Comparison of ENCODE assay signal across 18 mouse cellular contexts in the genomic region with DNA sequence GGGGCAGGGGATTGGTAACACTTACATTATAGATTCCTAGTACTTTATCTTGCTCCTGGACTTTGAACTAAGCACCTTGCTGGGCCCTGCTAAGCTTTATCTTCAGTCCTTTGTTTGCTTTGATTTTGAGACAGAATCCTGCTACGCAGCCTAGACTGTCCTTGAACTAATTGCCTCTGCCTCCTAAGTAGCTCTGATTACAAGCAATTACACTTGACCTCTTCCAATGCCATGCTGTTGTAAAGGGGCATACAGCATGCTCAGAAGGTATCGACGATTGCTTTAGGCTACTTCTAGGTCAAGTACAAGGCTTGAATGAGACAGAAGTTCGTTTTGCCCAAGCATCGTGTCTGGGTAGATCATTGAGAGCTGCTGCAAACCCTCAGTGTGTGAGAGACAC. TPM values are rescaled to one million over a fixed set of nuclear protein-coding genes. Genes with fewer than 3 reads are reported as not detected.
DNase-seq lines count a peak whose midpoint lies in the region; ATAC-seq and TF ChIP-seq lines count a peak whose summit lies in the region.
"Had no signal": no experiment of that assay in that cellular context is flagged by ENCODE, and none has a peak within 500 bp of the region (broad histone marks: within the 10 kb centered on the region; RNA-seq: fewer than 3 reads in every experiment).

No protein-coding gene starts in this region.

- peak overlapping the region; percentile 38; the same call in 1 of the 2 replicates for H3K27ac ChIP-seq in lung, postnatal 0 days (ENCODE audit: low read length)
- H3K27ac ChIP-seq in intestine, embryonic 16.5 days (ENCODE audit: low read length) = peak overlapping the region; percentile 89
- H3K27ac ChIP-seq in neural tube, embryonic 15.5 days (replicated peaks) = no peak overlapping the region
- no peak overlapping the region for H3K27ac ChIP-seq in midbrain, embryonic 14.5 days (replicated peaks; ENCODE audit: low read depth, low read length)
- H3K27ac ChIP-seq: embryonic facial prominence, embryonic 13.5 days; hindbrain, embryonic 12.5 days; limb, embryonic 15.5 days; midbrain, embryonic 15.5 days had no signal

- H3K9me3 ChIP-seq in lung, postnatal 0 days (ENCODE audit: low read length) = no peaks in the 10 kb centered on the region
- no peaks in the 10 kb centered on the region for H3K9me3 ChIP-seq in intestine, embryonic 16.5 days (ENCODE audit: control insufficient read depth, low read length)
- H3K9me3 ChIP-seq in neural tube, embryonic 15.5 days (replicated peaks) = no peaks in the 10 kb centered on the region
- H3K9me3 ChIP-seq in midbrain, embryonic 14.5 days (ENCODE audit: control insufficient read depth, low read length) = no peaks in the 10 kb centered on the region
- H3K9me3 ChIP-seq: embryonic facial prominence, embryonic 13.5 days; heart, embryonic 12.5 days; hindbrain, embryonic 12.5 days; limb, embryonic 15.5 days; megakaryocyte, embryonic 14.5 days; midbrain, embryonic 15.5 days had no signal

- no peak overlapping the region for H3K4me2 ChIP-seq in lung, postnatal 0 days (replicated peaks; ENCODE audit: low read depth, low read length)
- no peak overlapping the region for H3K4me2 ChIP-seq in intestine, embryonic 16.5 days (ENCODE audit: low read depth, low read length)
- H3K4me2 ChIP-seq in neural tube, embryonic 15.5 days = no peak overlapping the region
- H3K4me2 ChIP-seq in midbrain, embryonic 14.5 days (ENCODE audit: low read length) = no peak overlapping the region
- H3K4me2 ChIP-seq: embryonic facial prominence, embryonic 13.5 days; heart, embryonic 12.5 days; hindbrain, embryonic 12.5 days; limb, embryonic 15.5 days; midbrain, embryonic 15.5 days had no signal

- H3K27me3 ChIP-seq in lung, postnatal 0 days (replicated peaks; ENCODE audit: insufficient read depth, low read length) = no peaks in the 10 kb centered on the region
- no peaks in the 10 kb centered on the region for H3K27me3 ChIP-seq in intestine, embryonic 16.5 days (replicated peaks; ENCODE audit: control insufficient read depth, insufficient read depth, low read length)
- H3K27me3 ChIP-seq in neural tube, embryonic 15.5 days (replicated peaks) = no peaks in the 10 kb centered on the region
- H3K27me3 ChIP-seq in midbrain, embryonic 14.5 days (ENCODE audit: control insufficient read depth, insufficient read depth, low read length) = no peaks in the 10 kb centered on the region
- H3K27me3 ChIP-seq: embryonic facial prominence, embryonic 13.5 days; heart, embryonic 12.5 days; hindbrain, embryonic 12.5 days; limb, embryonic 15.5 days; midbrain, embryonic 15.5 days had no signal

- H3K36me3 ChIP-seq in lung, postnatal 0 days (ENCODE audit: insufficient read depth, low read length) = no peaks in the 10 kb centered on the region
- no peaks in the 10 kb centered on the region for H3K36me3 ChIP-seq in intestine, embryonic 16.5 days (ENCODE audit: control insufficient read depth, insufficient read depth, low read length)
- H3K36me3 ChIP-seq in neural tube, embryonic 15.5 days = no peaks in the 10 kb centered on the region
- H3K36me3 ChIP-seq in midbrain, embryonic 14.5 days (ENCODE audit: control insufficient read depth, insufficient read depth, low read length) = no peaks in the 10 kb centered on the region
- H3K36me3 ChIP-seq: embryonic facial prominence, embryonic 13.5 days; heart, embryonic 12.5 days; hindbrain, embryonic 12.5 days; limb, embryonic 15.5 days; midbrain, embryonic 15.5 days had no signal

- H3K9ac ChIP-seq in lung, postnatal 0 days (replicated peaks; ENCODE audit: low read depth) = no peak overlapping the region
- H3K9ac ChIP-seq in intestine, embryonic 16.5 days (ENCODE audit: low read depth, low read length) = no peak overlapping the region
- H3K9ac ChIP-seq in neural tube, embryonic 15.5 days (replicated peaks) = no peak overlapping the region
- H3K9ac ChIP-seq in midbrain, embryonic 14.5 days (replicated peaks; ENCODE audit: low read length) = no peak overlapping the region
- H3K9ac ChIP-seq: embryonic facial prominence, embryonic 13.5 days; heart, embryonic 12.5 days; hindbrain, embryonic 12.5 days; limb, embryonic 15.5 days; liver, postnatal 0 days; midbrain, embryonic 15.5 days had no signal

- ATAC-seq in lung, postnatal 0 days = no peak
- peak; percentile 64 for ATAC-seq in intestine, embryonic 16.5 days
- ATAC-seq in neural tube, embryonic 15.5 days (ENCODE audit: low FRiP score) = no peak
- no peak for ATAC-seq in midbrain, embryonic 14.5 days (ENCODE audit: low FRiP score, low TSS enrichment)
- ATAC-seq: forebrain, embryonic 14.5 days; liver, postnatal 0 days; midbrain, embryonic 15.5 days had no signal

- no peak for TF ChIP-seq EP300 in lung, postnatal 0 days (IDR thresholded peaks at IDR 0.05)

- 51% methylated on average over 5 of the region's 5 CpGs for WGBS in lung, postnatal 0 days
- 58% methylated on average over 5 of the region's 5 CpGs for WGBS in intestine, embryonic 16.5 days
- 75% methylated on average over 5 of the region's 5 CpGs for WGBS in neural tube, embryonic 15.5 days
- WGBS in midbrain, embryonic 14.5 days = 82% methylated on average over 5 of the region's 5 CpGs

- TF ChIP-seq POLR2A in brain, embryonic 14.5 days (IDR thresholded peaks at IDR 0.05; ENCODE audit: borderline replicate concordance, extremely low read depth, insufficient read depth, insufficient read length, poor library complexity, severe bottlenecking) = no peak

- no peak overlapping the region for H3K4me3 ChIP-seq in lung, postnatal 0 days (ENCODE audit: low read depth, low read length)
- H3K4me3 ChIP-seq in intestine, embryonic 16.5 days (ENCODE audit: low read length) = no peak overlapping the region
- H3K4me3 ChIP-seq in neural tube, embryonic 15.5 days (replicated peaks) = no peak overlapping the region
- no peak overlapping the region for H3K4me3 ChIP-seq in midbrain, embryonic 14.5 days (replicated peaks; ENCODE audit: low read depth, low read length)
- H3K4me3 ChIP-seq: embryonic facial prominence, embryonic 13.5 days; heart, embryonic 12.5 days; hindbrain, embryonic 12.5 days; limb, embryonic 15.5 days; megakaryocyte, embryonic 14.5 days; midbrain, embryonic 15.5 days had no signal

- TF ChIP-seq CTCF in lung, postnatal 0 days (IDR thresholded peaks at IDR 0.05) = no peak
- TF ChIP-seq CTCF in brain, embryonic 14.5 days (IDR thresholded peaks at IDR 0.05; ENCODE audit: borderline replicate concordance, extremely low read depth, insufficient read depth, insufficient read length) = no peak

- DNase-seq in lung, postnatal 0 days (ENCODE audit: low spot score) = no peak
- DNase-seq in lung, adult 18-20 months = no peak
- DNase-seq in brain, embryonic 14.5 days (ENCODE audit: low read depth) = peak; percentile 13
- no peak for DNase-seq in midbrain, embryonic 14.5 days
- no peak for DNase-seq in left cerebral cortex, adult 9 months (ENCODE audit: low spot score in 2 of 2)
- DNase-seq: heart, postnatal 14 days; kidney, adult 11 months; liver, postnatal 0 days; thymus, adult 2 months had no signal

- H3K4me1 ChIP-seq in lung, postnatal 0 days (ENCODE audit: insufficient read depth, low read depth, low read length) = peaks cover 3% of the 10 kb centered on the region; the same call in 1 of the 2 replicates
- peaks cover 3% of the 10 kb centered on the region; the same call in 1 of the 2 replicates for H3K4me1 ChIP-seq in intestine, embryonic 16.5 days (ENCODE audit: control insufficient read depth, insufficient read depth, low read length)
- H3K4me1 ChIP-seq in neural tube, embryonic 15.5 days = peaks cover 17% of the 10 kb centered on the region
- peaks cover 17% of the 10 kb centered on the region for H3K4me1 ChIP-seq in midbrain, embryonic 14.5 days (ENCODE audit: control insufficient read depth, insufficient read depth, low read length)

RNA-seq across cellular contexts. Expression of a gene that starts 1.4 kb away (rescaled TPM):
- polyA plus RNA-seq in lung, postnatal 0 days (2015; fragmentation: Nextera tagmentation; extraction: Ambion mirVana) = 120 and 125 TPM in 2 replicates
- polyA plus RNA-seq in brain, embryonic 14.5 days (2012; rRNA removed) = 5.1 and 6.0 TPM in 2 replicates
- polyA plus RNA-seq in intestine, embryonic 16.5 days (2015; fragmentation: Nextera tagmentation; extraction: Ambion mirVana) = 51.1 and 65.7 TPM in 2 replicates
- 23.1 and 23.9 TPM in 2 replicates for polyA plus RNA-seq in neural tube, embryonic 15.5 days (2015; fragmentation: Nextera tagmentation; extraction: Ambion mirVana)
- polyA plus RNA-seq in midbrain, embryonic 14.5 days (2014; fragmentation: Nextera tagmentation; extraction: Ambion mirVana) = 8.5 and 8.7 TPM in 2 replicates

RNA-seq across cellular contexts. Expression of a gene that starts 45.9 kb away (rescaled TPM):
- polyA plus RNA-seq in lung, postnatal 0 days (2015; fragmentation: Nextera tagmentation; extraction: Ambion mirVana) = not detected in 2 replicates
- 0.23 TPM in 1 of 2 replicates, not detected in the other for polyA plus RNA-seq in brain, embryonic 14.5 days (2012; rRNA removed)
- polyA plus RNA-seq in intestine, embryonic 16.5 days (2015; fragmentation: Nextera tagmentation; extraction: Ambion mirVana) = 1.0 and 1.6 TPM in 2 replicates
- polyA plus RNA-seq in neural tube, embryonic 15.5 days (2015; fragmentation: Nextera tagmentation; extraction: Ambion mirVana) = 0.50 TPM in 1 of 2 replicates, not detected in the other
- 0.67 TPM in 1 of 2 replicates, not detected in the other for polyA plus RNA-seq in midbrain, embryonic 14.5 days (2014; fragmentation: Nextera tagmentation; extraction: Ambion mirVana)
- polyA plus RNA-seq: forebrain, embryonic 14.5 days; hindbrain, embryonic 12.5 days; limb, embryonic 15.5 days; thymus, adult 2 months had no signal

Comparison
In these comparisons a context has a peak if more than half of its experiments do, and no peak if none do; other contexts are left out.
1. H3K27ac ChIP-seq: peak in lung, postnatal 0 days (single experiment) and intestine, embryonic 16.5 days (single experiment); none in neural tube, embryonic 15.5 days (single experiment) and midbrain, embryonic 14.5 days (single experiment).